Mouse (Mus musculus) induced T-regulatory cell, adult 2 months (primary cell): Measurements from ENCODE around the gene H60c.

Experiments used
- DNase-seq: peaks from one replicate; pipeline ENCODE4 v3.0.0-alpha.2; 2012; ENCODE audit warnings: low read depth

H60c gene

GRCm38 (mm10) chr10:3267671-3268070 is at the start of gene H60c:
Gene H60c (minus strand): TSS chr10:3267771.
- DNase-seq, result no peak

GRCm38 (mm10) chr10:3308821-3309206 is 41.2 kb upstream of the H60c start:
- DNase-seq, result no peak

DNA sequence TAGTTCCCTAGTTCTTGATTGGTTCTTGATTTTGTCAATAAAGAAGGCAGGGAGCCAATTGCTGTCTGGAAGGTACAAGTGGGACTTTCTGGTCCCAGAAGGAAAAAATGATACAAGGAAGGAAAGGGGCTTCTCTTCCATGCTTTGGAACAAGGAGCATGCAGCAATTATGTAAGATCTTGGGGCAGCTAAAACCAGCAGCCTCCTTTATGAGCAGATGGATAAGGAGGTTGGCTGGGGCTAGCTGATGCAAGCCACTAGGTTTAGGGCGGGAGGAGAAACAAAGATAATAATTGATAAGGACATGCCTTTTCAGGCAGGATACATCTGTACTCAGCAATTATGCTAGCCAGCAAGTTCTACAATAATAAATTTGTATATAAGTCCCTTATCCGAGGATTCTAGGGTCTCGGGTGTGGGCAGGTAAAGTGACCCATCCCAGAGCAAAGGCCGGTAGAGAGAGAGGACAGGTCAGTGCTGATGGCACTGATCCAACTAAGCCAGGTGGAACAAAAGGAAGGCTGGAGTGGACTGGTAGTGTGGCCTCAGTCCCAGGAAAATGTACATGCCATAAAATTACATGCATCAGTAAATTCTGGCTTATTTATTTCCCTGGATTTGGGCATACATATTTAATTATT is 40.7 kb upstream of the H60c start:
- no peak for DNase-seq

DNA sequence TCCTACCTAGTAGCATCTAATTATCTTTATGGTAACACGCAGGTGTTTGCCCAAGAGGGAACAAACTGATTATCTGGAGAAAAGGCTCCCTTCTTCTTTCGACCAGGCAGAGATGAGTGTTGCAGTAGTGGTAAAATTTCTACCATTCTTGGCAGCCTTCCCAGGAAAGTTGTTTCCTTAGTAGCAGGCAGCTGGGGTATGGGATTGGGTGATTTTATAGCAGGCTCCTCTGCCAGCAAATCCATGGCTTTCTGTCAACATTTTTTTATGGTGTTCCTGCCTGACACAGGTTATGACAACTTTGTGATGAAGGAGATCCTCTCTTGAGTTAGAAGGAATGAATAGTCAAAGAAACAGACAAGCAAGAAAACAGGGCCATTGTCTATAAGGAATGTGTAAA is 40.2 kb upstream of the H60c start:
- DNase-seq, result no peak

- no peak for DNase-seq
Measured at GRCm38 (mm10) chr10:3293969-3294368, 26.4 kb upstream of the H60c start.

DNA sequence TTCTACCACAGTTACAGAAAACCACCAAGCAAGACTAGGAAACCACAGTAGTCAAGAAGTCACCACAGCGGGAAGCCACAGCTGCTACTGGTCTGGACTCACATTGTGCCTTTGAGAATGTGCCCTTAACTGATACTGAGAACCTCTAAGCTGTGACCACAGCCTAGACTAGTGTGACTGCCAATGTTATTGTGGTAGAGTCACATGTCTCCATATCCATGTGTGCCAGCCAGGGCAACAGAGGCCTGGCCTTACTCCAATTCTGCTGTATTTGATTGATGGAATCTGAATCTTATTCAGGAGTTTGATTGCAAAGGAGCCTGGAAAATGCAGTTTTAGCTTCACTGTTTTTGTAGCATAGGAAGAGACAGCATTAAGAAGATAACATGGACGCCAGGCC is 13.5 kb upstream of the H60c start:
- DNase-seq, result peak; percentile 12

GRCm38 (mm10) chr10:3274065-3274464 is 6.5 kb upstream of the H60c start:
- DNase-seq, result peak; percentile 4

- no peak for DNase-seq
Measured at GRCm38 (mm10) chr10:3271036-3271435, 3.5 kb upstream of the H60c start.

DNA sequence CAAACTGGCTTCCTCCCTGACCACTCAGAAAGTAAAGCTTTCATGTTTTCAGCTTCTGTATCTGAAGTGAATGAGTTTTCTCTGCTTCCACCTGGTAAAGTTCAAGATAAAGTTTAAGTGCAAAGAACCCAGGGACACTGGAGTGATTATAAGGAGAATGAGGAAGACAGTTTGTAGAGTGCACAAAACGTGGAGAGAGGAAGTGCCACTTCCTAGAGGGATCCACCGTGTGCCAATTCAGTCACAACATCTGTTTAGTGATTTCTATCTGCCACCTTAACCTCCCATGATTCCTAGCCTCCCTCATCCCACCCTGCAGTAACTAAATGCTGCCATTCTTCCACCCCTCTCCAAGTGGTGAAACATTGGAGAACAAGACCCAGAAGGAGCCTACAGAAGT is 842 bp downstream of the H60c start:
- no peak for DNase-seq

- no peak for DNase-seq
Measured at GRCm38 (mm10) chr10:3262784-3263183, 4.8 kb downstream of the H60c start.

GRCm38 (mm10) chr10:3257391-3257790 is 10.2 kb downstream of the H60c start:
- DNase-seq, result no peak

- DNase-seq, result peak; percentile 31
Measured at GRCm38 (mm10) chr10:3238436-3238835, 29.1 kb downstream of the H60c start.

DNA sequence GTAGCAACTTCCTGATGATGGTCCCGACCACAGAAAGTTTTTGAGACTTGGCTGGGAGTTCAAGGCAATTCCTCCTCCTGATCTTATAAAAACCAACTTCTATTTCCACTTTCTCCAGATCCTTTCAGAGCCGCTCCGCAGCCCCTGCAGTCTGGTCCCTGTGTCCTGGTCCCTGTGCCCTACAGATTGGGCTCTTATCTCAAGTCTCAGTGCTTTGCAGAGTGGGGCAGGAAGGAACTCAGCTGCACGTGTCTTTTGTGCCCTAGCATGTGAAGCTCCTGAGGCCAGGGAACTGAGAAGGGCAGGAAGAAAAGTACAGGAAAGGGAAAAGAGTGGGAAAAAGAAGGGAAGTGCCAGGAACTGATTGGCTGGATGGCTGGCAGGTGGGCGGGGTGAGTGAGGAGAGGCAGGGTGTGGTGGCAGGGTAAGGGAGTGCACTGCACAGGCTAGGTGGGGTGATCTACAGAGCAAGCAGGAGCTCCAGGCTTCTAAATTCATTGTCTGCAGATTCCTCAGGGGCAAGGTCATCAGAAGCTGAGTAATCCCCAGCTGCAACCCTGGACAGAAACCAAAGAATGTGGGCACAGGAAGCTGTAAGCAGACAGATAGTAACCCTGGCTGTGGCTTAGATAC is 30.8 kb downstream of the H60c start:
- DNase-seq, result no peak

GRCm38 (mm10) chr10:3228447-3229195 is 39.0 kb downstream of the H60c start:
- DNase-seq, result no peak
